Mouse (Mus musculus) spleen, postnatal 36 days (tissue): ENCODE data around the gene Trabd.

ENCODE experiments used
- DNase-seq, 2 experiments: peaks; one replicate each; pipeline ENCODE4 v3.0.0; 2022; ENCODE audit warnings: low spot score in 2 of 2, mixed read lengths in 1 of 2

Gene Trabd

GRCm38 (mm10) chr15:89078208-89078836, 3.4 kb downstream of the Trabd start:
- peak; percentile 83 to 84 for DNase-seq

GRCm38 (mm10) chr15:89083906-89084305, 9.0 kb downstream of the Trabd start:
- no peak for DNase-seq

GRCm38 (mm10) chr15:89084826-89085225, 9.9 kb downstream of the Trabd start:
- no peak for DNase-seq

GRCm38 (mm10) chr15:89088607-89089247, 13.8 kb downstream of the Trabd start, which contains the start of gene Selenoo:
Selenoo (plus strand) TSS chr15:89089084.
- DNase-seq = peak; percentile 88 to 89

GRCm38 (mm10) chr15:89089248-89090051, 14.5 kb downstream of the Trabd start:
- no peak for DNase-seq

- no peak for DNase-seq
Observed at GRCm38 (mm10) chr15:89090662-89091061, 15.7 kb downstream of the Trabd start.

GRCm38 (mm10) chr15:89092181-89092580, 17.3 kb downstream of the Trabd start:
- DNase-seq = no peak

GRCm38 (mm10) chr15:89097450-89097849, 22.5 kb downstream of the Trabd start:
- no peak for DNase-seq

- DNase-seq = no peak
Observed at GRCm38 (mm10) chr15:89098616-89099015, 23.7 kb downstream of the Trabd start.

GRCm38 (mm10) chr15:89100823-89101222, 25.9 kb downstream of the Trabd start:
- no peak for DNase-seq

GRCm38 (mm10) chr15:89102646-89103045, 27.7 kb downstream of the Trabd start:
- DNase-seq = no peak

- DNase-seq = no peak
Observed at GRCm38 (mm10) chr15:89103921-89104320, 29.0 kb downstream of the Trabd start.

- DNase-seq = no peak
Observed at GRCm38 (mm10) chr15:89104425-89104824, 29.5 kb downstream of the Trabd start.

GRCm38 (mm10) chr15:89106073-89106472, 31.1 kb downstream of the Trabd start:
- no peak for DNase-seq

GRCm38 (mm10) chr15:89106976-89107375, 32.1 kb downstream of the Trabd start:
- DNase-seq = no peak

- DNase-seq = no peak
Observed at GRCm38 (mm10) chr15:89110147-89110546, 35.2 kb downstream of the Trabd start.

GRCm38 (mm10) chr15:89118007-89118406, 43.1 kb downstream of the Trabd start:
- DNase-seq = peak; percentile 36 to 52

GRCm38 (mm10) chr15:89122649-89123366, 47.9 kb downstream of the Trabd start, which contains the start of gene Tubgcp6:
Tubgcp6 (minus strand) TSS chr15:89123112.
- peak; percentile 90 to 93 for DNase-seq

- DNase-seq = no peak
Observed at GRCm38 (mm10) chr15:89123595-89123994, 48.7 kb downstream of the Trabd start.

- DNase-seq = no peak
Observed at GRCm38 (mm10) chr15:89124312-89124711, 49.4 kb downstream of the Trabd start.

- DNase-seq = no peak
Observed at GRCm38 (mm10) chr15:89125351-89125750, 50.4 kb downstream of the Trabd start.

GRCm38 (mm10) chr15:89126622-89127021, 51.7 kb downstream of the Trabd start:
- no peak for DNase-seq
